Mouse (Mus musculus) embryonic facial prominence, embryonic 11.5 days (tissue): ENCODE measurements around the gene Ehhadh. TPM values are rescaled to one million over a fixed set of nuclear protein-coding genes. Genes with fewer than 3 reads are reported as not detected.
A peak's percentile ranks its signal among the peaks of the same experiment; 100 is the strongest.
"Not testable (repeated sequence)": the region's sequence is repeated elsewhere in the genome, so short reads cannot be mapped to it uniquely, and the experiment has no call there.

ENCODE experiments used
- ATAC-seq: fragments of 200-750 bp; cut with Nextera tagmentation; replicated peaks from 2 replicates; pipeline ENCODE4 v1.8.0; 2017; ENCODE audit warnings: low read depth; ENCODE audit not compliant: insufficient number of reproducible peaks, low FRiP score, low TSS enrichment
- DNase-seq: peaks from one replicate; pipeline ENCODE4 v3.0.0-alpha.2; 2015; ENCODE audit warnings: low spot score
- H3K27ac ChIP-seq: fragments of 300-500 bp; sonication (generic); replicated peaks from 2 replicates; pipeline ENCODE4 v1.5.1; 2014; ENCODE audit warnings: mild to moderate bottlenecking, low read depth, low read length, control low read depth
- H3K27me3 ChIP-seq: fragments of 300-500 bp; sonication (generic); 2 replicates; pipeline ENCODE4 v1.6.1; 2014; ENCODE audit warnings: mild to moderate bottlenecking, low read length, moderate library complexity, mixed read lengths; ENCODE audit not compliant: control insufficient read depth, insufficient read depth
- H3K36me3 ChIP-seq: fragments of 300-500 bp; sonication (generic); replicated peaks from 2 replicates; pipeline ENCODE4 v1.6.1; 2014; ENCODE audit warnings: low read depth, mild to moderate bottlenecking, low read length, moderate library complexity, mixed read lengths; ENCODE audit not compliant: control insufficient read depth, insufficient read depth
- H3K4me1 ChIP-seq: fragments of 300-500 bp; sonication (generic); 2 replicates; pipeline ENCODE4 v1.6.1; 2014; ENCODE audit warnings: low read length, mixed read lengths; ENCODE audit not compliant: control insufficient read depth, insufficient read depth
- H3K4me2 ChIP-seq: fragments of 300-500 bp; sonication (generic); 2 replicates; pipeline ENCODE4 v1.6.1; 2014; ENCODE audit warnings: low read depth, mild to moderate bottlenecking, control low read depth, low read length, moderate library complexity
- H3K4me3 ChIP-seq: fragments of 300-500 bp; sonication (generic); 2 replicates; pipeline ENCODE4 v1.5.1; 2014; ENCODE audit warnings: low read depth, low read length, control low read depth
- H3K9ac ChIP-seq: fragments of 300-500 bp; sonication (generic); replicated peaks from 2 replicates; pipeline ENCODE4 v1.6.1; 2014; ENCODE audit warnings: mild to moderate bottlenecking, control low read depth, low read length
- H3K9me3 ChIP-seq: fragments of 300-500 bp; sonication (generic); replicated peaks from 2 replicates; pipeline ENCODE4 v1.6.1; 2016; ENCODE audit warnings: mild to moderate bottlenecking, low read length, inconsistent platforms, mixed read lengths; ENCODE audit not compliant: control insufficient read depth
- WGBS: fragments of 180-500 bp; shearing (Covaris S2); extraction: QIAGEN DNeasy Blood & Tissue Kit; methylation state at CpG from one replicate; pipeline ENCODE4 v1.1.7; 2014; 5-methylcytosine and 5-hydroxymethylcytosine counted together
- polyA plus RNA-seq: library from polyadenylated mRNA; unstranded; fragments of >200 nt; fragmentation: Nextera tagmentation; extraction: Ambion mirVana; gene quantifications from 2 replicates; pipeline ENCODE4 v1.2.1, GENCODE M21; 2014

Gene Ehhadh
- polyA plus RNA-seq, 1 experiment from 2014 or later, result 2.1 TPM

- Histone ChIP-seq H3K9ac (no peak overlapping the region), H3K36me3 (no peaks in the 10 kb centered on the region; the same call in 1 of the 2 replicates), H3K27me3 (no peaks in the 10 kb centered on the region), H3K27ac (no peak overlapping the region), H3K4me1 (no peaks in the 10 kb centered on the region), H3K4me2 (no peak overlapping the region; the same call in 1 of the 2 replicates), H3K9me3 (no peaks in the 10 kb centered on the region), H3K4me3 (no peak overlapping the region)
- peak; percentile 78 for DNase-seq
- 72% methylated on average over 11 of the region's 11 CpGs for WGBS
- ATAC-seq, result no peak
Measured at GRCm38 (mm10) chr16:21814861-21815668, 27.5 kb upstream of the Ehhadh start.

GRCm38 (mm10) chr16:21813164-21813834 lies 25.7 kb upstream of the Ehhadh start:
- Histone ChIP-seq H3K4me2 (no peak overlapping the region), H3K27me3 (no peaks in the 10 kb centered on the region), H3K4me1 (no peaks in the 10 kb centered on the region), H3K9me3 (no peaks in the 10 kb centered on the region), H3K9ac (no peak overlapping the region), H3K4me3 (no peak overlapping the region), H3K27ac (no peak overlapping the region), H3K36me3 (no peaks in the 10 kb centered on the region; the same call in 1 of the 2 replicates)
- no peak for ATAC-seq
- 74% methylated on average over 6 of the region's 6 CpGs for WGBS
- DNase-seq, result no peak

GRCm38 (mm10) chr16:21807786-21808185 lies 20.2 kb upstream of the Ehhadh start:
- H3K9me3 ChIP-seq, ATAC-seq, DNase-seq, H3K27me3 ChIP-seq, H3K4me3 ChIP-seq, H3K9ac ChIP-seq, H3K27ac ChIP-seq, H3K4me2 ChIP-seq, H3K36me3 ChIP-seq, H3K4me1 ChIP-seq: not testable (repeated sequence)
- 85% methylated on average over 7 of the region's 7 CpGs for WGBS

GRCm38 (mm10) chr16:21806892-21807291 lies 19.3 kb upstream of the Ehhadh start:
- no peak overlapping the region for H3K4me2 ChIP-seq
- ATAC-seq, result no peak
- H3K36me3 ChIP-seq, result no peaks in the 10 kb centered on the region; the same call in 1 of the 2 replicates
- 80% methylated on average over 1 of the region's 1 CpGs for WGBS
- no peak overlapping the region for H3K9ac ChIP-seq
- H3K9me3 ChIP-seq, result no peaks in the 10 kb centered on the region
- no peak overlapping the region for H3K4me3 ChIP-seq
- H3K27me3 ChIP-seq, result no peaks in the 10 kb centered on the region
- no peak for DNase-seq
- H3K27ac ChIP-seq, result no peak overlapping the region
- no peaks in the 10 kb centered on the region for H3K4me1 ChIP-seq

GRCm38 (mm10) chr16:21804258-21804657 lies 16.7 kb upstream of the Ehhadh start:
- H3K27me3 ChIP-seq, result no peaks in the 10 kb centered on the region
- H3K36me3 ChIP-seq, result no peaks in the 10 kb centered on the region; the same call in 1 of the 2 replicates
- no peak overlapping the region for H3K4me2 ChIP-seq
- DNase-seq, result no peak
- no peaks in the 10 kb centered on the region for H3K9me3 ChIP-seq
- no peaks in the 10 kb centered on the region for H3K4me1 ChIP-seq
- H3K27ac ChIP-seq, result no peak overlapping the region
- H3K4me3 ChIP-seq, result no peak overlapping the region
- no peak overlapping the region for H3K9ac ChIP-seq
- ATAC-seq, result no peak
- WGBS, result 100% methylated on average over 1 of the region's 1 CpGs

GRCm38 (mm10) chr16:21795071-21795470 lies 7.5 kb upstream of the Ehhadh start:
- Histone ChIP-seq H3K9ac (no peak overlapping the region), H3K4me1 (no peaks in the 10 kb centered on the region), H3K9me3 (no peaks in the 10 kb centered on the region), H3K27me3 (no peaks in the 10 kb centered on the region), H3K4me3 (peak overlapping the region; percentile 81), H3K4me2 (peak overlapping the region; percentile 84), H3K36me3 (no peaks in the 10 kb centered on the region; the same call in 1 of the 2 replicates), H3K27ac (no peak overlapping the region)
- WGBS, result 29% methylated on average over 5 of the region's 5 CpGs
- DNase-seq (no peak), ATAC-seq (no peak)

- Histone ChIP-seq H3K27me3 (no peaks in the 10 kb centered on the region), H3K27ac (no peak overlapping the region), H3K9me3 (no peaks in the 10 kb centered on the region), H3K36me3 (no peaks in the 10 kb centered on the region; the same call in 1 of the 2 replicates), H3K4me1 (no peaks in the 10 kb centered on the region), H3K4me2 (peak overlapping the region; percentile 84), H3K4me3 (peak overlapping the region; percentile 81), H3K9ac (peak overlapping the region; percentile 73)
- 2% methylated on average over 14 of the region's 14 CpGs for WGBS
- no peak for DNase-seq
- no peak for ATAC-seq
Measured at GRCm38 (mm10) chr16:21794697-21795045, 7.1 kb upstream of the Ehhadh start.
